Mouse (Mus musculus) urinary bladder, postnatal 14 days (tissue): ENCODE results near the gene Skap1.
"Not testable (repeated sequence)": the region's sequence is repeated elsewhere in the genome, so short reads cannot be mapped to it uniquely, and the experiment has no call there.

ENCODE experiments used
- DNase-seq: peaks from one replicate; pipeline ENCODE4 v3.0.0; 2021; ENCODE audit warnings: low spot score

The Skap1 gene

DNA sequence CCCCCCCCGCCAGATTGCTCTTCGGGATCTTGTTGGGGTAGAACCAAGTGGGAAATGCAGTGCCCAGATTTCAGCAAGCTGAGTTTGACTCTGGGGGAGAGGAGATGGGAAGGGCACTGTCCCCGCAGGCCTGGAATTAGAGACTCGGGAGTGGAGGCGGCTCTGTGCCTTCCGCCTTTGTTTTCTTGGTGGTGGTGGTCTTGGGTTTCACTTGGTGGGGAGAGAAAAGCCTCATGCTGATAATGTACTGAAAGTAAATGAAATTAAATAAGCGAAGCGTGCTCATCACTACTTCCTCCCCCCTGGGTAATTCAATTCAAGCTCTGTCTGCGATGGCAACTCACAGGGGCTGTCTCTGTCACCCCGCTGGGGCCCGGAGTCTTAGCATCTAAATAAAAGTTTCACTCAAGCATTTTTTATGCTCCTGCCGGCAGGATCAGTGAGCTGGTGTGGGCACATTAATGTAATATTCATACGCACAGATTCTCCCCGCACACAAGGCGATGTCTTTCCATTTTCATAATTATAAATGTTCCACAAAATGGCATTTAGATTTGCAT, 231.9 kb downstream of the Skap1 start:
- DNase-seq = no peak

DNA sequence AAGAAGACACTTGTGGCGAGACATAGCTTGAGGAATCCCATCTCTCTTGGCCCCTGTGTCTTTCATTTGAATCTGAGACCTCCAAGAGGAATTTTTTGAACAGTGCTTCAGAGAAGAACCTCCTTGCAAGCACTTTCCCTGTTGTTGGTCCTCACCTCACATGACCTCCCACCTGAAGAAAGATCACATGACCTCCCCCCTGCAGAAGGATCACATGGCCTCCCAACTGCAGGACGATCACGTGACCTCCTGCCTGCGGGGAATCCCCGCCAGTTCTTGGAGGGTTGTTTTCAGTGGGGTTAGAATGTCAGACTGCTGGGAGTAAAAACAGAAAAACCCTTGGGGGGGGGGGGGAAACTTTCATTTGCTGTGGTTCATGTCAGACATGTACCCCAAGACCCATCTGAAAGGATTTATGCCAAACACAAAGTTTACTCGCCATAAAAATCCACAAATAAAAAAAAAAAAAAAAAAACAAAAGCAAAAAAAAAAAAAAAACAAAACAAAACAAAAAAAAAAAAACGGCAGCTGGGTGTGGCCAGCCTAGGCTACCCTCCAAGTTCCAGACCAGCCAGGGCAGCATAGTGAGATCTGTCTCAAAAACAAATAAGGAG, 232.6 kb downstream of the Skap1 start:
- no peak for DNase-seq

DNA sequence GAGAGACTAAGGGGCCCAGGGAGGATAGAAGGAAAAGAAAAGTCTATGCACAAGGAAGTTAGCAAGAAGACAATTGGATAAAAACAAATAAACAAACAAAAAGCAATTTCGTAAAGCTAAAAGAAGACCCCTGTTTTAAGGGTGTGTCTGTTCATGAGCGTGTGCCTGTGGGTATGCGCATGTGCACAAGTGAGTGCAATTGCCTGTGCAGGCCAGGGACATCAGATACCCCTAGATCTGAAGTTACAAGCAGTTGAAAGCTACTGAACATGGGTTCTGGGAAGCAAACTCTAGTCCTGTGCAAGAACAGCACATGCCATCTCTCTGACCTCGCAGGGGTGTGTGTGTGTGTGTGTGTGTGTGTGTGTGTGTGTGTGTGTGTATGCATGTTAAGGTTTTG, 233.1 kb downstream of the Skap1 start:
- DNase-seq = no peak

DNA sequence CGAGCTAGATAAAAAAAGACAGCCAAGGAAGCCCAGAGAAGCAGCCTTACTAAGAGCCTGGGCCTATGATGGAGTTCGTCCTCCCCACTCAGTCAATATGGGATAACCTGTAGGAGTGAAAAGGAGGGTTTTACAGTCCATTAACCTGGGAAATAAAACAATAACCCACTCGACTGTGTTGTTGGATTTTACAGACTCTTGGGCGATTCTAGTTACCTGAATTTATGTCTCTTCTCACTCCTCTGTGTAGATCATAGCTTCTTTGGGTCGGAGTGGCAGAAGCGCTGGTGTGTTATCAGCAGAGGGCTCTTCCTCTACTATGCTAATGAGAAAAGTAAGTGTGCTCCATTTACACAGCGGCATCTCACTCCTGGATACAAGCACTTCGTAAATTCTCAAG, 239.4 kb downstream of the Skap1 start:
- DNase-seq = no peak

DNA sequence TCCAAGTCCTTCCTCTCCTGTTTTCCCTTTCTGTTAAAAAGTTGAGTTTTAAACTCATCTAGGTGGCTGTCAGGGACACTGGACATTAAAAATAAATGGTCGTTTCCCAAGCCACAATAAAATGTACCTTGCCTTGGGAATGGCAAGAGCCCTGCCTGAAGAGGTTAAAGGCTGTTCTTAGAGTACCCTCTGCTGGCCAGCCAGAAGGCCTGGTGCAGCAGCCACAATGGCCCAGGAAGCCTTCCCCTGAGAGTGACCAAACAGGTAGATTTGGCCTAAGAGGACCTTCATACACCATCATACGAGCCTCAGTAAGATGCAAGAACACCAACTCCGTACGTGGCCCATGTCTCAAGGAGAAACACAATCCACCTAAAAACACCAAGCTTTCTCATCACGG, 246.9 kb downstream of the Skap1 start:
- DNase-seq = no peak

DNA sequence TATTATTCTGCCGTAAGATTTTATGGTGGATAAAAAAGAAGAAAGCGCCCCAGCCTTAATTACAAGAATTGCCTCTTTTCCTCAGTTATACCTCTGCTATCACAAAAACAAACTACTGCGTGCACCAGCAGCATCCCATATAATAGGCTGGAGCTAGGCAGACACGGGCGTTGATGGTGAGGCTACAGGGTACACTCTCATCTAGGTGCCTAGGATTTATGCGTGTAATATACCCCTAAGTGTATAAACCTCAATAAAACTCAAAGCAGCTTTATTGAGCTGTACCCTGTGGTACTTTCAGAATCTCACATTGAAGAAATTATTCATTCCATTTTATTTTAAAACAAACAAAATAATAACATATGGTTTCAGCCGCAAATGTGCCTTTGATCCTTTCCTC, 247.3 kb downstream of the Skap1 start:
- DNase-seq = no peak

DNA sequence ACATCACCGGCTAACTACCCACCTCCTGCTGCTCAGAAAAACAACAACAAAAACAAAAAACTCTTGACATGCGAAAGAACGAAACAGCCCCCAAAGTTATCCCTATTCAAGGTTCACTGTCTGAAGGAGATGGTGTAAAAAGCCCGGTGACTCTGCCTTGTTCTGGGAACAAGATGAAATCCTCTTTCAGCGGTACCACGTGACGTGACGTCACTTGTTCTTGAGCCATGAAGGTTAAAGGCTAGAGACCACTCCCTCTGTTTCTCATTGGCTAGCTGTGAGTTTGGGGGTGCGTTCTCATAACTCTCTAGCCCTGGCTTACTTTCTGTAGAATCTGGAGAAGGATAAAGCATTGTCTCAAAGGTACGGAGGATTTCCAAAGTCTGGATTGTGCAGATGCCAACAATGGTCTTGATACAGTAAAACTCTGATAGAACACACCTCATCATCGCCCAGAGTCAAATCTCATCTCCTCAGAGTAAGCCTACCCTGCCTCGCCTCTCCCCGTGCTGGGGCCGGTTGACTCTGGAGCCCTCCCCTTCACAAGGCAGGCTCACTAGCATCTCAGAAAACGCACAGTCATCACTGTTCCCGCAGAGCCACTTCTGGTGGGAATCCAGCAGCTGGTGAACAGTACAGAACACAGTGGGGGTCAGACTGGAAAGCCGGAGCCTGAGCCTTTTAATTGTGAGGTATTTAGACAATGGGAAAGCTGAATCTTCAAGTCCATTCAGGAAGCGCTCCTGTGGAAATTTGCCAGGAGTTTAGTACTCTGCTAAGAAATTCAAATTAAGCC, 249.0 kb downstream of the Skap1 start:
- no peak for DNase-seq

DNA sequence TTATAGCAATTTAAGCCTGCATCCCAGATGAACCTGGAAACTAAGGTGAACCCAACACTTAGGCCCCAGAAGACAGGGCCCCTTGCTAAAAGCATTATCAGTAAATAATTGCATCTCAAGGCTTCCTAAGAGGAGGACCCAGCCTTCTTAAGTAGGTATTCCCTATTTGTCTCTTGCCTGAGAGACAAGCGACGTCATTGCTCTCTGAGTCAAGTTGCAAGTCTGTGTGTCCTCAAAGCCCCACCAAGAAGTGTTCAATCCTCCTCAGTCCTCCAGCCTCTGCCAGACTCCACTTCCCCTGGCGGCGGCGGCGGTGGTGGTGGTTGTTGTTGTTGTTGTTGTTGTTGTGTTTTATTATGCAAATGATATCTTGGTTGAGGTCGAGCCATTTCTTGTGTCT, 249.6 kb downstream of the Skap1 start:
- DNase-seq = no peak

DNA sequence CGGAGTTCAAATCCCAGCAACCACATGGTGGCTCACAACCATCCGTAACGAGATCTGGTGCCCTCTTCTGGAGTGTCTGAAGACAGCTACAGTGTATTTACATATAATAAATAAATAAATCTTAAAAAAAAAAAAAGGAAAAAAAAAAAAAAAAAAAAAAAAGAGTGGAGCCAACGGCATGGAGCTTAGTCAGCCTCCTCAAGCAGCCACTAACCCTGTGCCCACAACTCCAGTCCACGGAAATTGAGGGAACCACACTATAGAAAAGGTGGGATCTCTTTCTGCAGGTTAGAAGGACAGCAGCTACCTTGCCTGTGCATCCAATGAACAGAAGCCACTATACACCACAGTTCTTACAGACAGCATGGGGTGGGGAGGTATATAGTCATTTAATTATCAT, 250.8 kb downstream of the Skap1 start:
- not testable (repeated sequence) for DNase-seq

DNA sequence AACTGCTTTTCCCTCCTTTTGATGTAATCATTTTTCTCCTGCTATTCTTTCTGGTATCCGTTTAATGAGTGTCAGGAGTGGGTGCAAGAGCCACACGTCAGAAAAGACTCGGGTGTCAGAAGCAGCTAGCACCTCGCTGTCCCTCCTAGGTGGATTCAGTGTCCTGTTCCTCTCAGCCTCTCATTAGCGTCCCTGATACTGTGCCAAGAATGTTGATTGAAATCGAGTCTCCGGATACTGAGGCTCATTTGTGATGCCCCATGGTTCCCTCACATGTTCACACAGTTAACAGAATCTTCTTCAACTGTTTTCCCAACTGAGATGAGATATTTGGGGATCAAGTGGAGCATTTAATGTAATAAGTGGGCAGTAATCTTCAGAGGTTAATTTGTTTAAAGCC, 254.2 kb downstream of the Skap1 start:
- DNase-seq = no peak

DNA sequence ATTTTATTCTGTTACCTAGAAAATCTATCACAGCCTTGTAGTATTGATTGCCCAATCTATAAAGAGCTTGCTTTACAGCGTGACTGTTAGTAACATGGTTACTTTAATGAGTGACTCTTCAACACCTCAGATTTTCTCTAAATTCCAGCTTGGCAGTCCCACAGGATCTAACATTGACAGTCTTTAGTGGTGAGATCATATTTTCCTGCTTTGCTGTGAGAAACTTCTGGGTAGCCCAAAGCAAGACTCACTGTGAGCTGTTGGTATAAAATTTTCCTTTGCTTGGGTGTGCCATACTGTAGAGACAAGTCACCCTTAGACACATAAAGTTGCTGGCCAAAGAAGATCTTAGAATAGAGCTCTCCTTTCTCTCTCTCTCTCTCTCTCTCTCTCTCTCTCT, 261.4 kb downstream of the Skap1 start:
- no peak for DNase-seq

DNA sequence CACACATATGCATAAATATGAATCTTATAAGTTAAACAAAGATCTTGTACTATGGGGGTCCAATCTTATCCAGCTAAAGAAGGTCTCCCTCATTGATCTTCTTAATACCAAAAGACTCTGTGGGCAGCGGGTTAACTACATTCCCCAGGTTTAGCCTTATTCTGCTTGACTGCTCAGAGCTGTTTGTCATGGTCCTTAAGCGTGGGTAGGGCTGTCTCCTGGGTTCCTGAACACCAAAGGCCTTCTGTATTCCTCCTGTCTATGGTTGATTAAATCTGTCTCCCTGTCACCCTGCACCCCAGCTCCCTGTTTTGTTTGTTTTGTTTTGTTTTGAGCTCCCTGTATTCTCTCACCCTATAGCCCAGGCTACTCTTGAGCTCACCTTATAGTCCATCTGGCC, 264.2 kb downstream of the Skap1 start:
- DNase-seq = no peak

DNA sequence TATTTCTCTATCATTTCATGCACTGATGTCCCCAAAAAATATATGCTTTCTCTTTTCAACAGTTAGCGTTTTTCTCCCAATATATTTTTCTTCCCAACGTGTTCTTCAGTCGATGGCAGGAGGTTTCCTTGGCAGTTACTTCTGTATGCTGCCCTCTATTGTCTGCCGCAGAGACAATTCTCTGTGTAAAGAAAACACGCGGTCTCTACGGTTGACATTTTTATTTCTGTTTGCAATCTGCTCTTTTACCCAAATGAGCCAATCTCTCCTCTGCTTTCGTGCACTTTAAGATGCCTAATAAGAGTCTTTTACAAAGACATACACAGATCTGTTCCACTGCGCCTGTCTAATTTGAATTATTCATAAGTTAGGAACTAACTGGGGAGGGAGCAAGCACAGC, 265.1 kb downstream of the Skap1 start:
- DNase-seq = no peak

DNA sequence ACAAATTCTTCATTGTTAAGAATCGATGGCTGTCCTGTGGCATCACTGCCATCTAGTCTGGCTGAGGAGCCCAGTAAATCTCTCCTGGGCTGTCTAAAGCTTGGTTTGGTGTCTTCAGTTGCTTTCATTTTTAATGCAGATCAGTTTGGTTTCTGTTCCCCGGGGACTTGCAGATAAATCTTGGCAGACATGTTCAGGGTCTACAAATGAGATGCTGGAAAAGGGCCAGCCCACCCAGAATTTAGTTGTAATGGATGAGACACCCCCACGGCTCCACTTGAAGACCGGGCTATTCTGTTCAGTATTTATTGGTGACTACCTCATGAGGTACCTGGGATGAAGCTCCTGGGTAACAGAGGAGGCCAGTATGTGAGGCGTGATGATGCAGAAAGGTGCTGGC, 265.9 kb downstream of the Skap1 start:
- no peak for DNase-seq

DNA sequence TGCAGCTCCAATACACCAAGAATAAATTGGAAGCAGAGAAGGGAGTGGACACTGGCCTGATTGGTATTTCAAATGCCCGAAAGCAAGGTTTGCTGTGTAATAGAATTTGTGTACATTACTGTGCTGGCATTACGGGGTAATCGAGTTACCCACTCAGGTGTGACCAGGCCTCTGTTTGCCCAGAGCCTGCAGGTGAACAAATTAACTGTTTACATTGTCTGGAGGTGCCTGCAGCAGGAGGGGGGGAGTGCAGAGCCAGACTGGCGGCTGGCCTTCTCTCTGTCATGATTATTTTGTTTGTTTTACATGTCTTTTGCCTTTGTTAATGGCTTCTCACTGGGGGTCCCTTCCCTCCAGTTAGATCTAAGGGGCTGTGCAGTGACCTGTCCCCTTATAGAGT, 268.3 kb downstream of the Skap1 start:
- no peak for DNase-seq

DNA sequence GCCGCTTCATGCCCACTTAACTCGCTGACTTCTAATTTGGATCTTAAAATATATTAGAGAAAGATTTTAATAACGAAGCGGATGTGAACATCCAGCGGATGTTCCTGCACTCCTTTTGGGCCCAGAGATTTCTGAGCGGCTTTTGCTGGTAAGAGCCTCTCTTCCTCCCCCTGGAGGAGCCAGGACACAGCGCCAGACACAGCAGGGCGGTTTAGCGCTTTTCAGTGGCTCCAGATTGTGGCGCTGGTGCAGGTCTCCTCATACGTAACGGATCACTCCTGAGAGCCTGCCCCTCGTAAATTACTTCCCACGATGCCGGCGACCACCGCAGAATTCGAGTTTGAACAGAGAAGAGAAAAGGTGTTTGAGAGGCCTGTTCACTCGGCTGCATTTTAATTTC, 271.5 kb downstream of the Skap1 start:
- DNase-seq = peak; percentile 53

DNA sequence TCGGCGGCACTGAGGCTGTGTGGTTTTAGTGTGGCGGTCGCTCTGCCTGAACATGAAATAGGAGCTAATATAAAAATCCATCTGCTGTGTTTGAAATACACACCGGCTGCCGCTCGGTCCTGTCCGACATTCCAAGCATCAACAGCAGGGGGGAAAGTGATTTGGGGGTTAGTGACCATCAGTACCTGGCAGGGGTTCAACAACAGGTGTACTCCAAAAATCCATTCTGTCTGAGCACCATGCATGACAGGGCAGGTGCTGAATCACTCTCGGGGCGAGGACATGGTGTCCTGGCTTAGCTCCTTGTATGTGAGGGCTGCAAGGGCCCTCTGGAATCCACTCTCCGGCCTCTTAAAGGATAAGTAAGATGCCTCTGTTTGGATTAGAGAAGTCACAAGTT, 272.0 kb downstream of the Skap1 start:
- DNase-seq = no peak

DNA sequence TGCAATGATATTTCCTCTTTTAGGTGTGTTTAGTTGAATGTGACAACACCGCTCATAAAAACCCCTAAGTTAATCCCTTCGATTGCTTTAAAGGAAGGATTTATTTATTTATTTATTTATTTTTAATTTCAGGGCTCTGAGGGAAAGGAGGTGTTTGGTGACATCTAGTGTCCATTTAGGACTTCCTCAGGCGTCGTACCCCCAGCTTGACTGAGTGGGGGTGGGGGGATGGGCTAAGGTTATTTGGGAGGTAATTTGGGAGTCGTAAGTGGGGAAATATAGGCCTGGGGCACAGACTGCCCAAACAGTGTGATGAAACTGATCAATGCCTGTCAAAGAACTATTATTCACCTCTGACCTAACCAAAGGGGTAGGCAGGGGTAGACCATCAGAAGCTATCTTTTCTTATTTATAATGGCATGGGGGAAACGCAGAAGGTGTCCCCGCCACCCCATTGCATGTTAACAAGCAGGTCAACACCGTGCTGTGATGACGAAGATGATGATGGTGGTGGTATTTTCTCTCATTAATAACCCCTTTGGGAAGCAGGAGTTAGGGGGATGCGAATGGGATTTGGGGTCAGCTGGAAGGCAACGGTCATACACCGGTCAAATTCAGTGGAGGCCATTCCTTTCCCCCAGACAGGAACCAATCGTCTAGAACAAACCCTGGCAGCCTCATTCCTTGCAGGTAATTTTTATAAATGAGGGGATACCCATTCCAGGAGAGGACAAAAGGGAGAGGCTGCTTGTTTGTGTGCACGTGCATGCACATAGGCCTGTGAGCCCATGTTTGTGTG, 273.5 kb downstream of the Skap1 start:
- DNase-seq = no peak

DNA sequence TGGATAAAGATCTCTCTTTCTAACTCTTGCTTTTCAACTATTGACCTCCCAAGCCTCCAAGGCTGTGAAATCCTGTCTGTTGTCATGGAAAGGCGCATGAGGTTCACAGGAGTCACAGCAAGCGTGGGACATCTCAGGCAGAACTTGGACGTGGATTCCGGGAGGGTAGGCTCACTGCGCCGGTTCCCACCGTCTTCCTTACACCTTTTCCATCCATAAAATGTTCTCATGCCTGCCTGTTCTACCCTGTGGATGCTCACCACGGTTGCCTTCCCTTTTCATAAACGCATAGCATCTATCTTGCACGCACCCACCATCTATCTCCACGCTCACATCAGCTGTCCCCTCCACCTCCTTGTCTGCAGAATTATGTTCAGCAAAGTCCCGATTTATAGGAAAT, 276.4 kb downstream of the Skap1 start:
- no peak for DNase-seq

DNA sequence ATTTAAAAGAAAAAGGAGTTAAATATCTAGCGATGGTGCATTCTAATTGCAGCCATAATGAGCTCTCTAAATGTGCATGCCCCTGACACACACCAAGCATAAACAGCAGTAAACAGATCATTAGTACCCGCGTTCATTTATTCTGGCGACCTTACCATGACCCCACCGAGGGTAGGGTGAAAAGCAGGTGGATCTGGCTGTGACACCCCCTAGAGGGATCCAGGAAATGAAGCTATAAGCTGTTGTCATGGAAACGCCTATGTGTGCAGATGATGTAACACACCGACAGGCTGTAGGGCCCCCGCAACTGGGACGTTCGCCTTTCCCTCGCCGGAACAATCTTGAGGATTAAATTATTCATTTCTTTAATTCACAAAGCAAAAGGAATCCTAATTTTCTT, 277.6 kb downstream of the Skap1 start:
- DNase-seq = no peak

DNA sequence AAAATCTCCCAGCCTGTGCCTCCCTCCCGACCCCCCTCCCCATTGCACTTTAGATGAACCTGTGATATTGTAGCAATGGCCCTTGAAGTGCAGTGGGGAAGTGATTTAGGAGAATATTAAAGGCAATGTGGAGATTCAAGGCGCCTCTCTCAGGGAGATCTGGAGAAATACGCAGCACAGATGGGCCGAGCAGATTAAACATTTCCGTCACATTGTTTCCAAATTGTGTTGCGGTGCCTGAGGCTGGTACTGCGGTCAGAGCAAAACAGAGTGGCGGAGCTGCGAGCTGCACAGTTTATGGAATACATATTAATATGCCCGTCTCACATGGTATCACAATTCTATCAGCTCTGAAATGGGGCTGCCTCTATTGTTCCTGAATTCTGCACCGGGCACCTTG, 278.6 kb downstream of the Skap1 start:
- DNase-seq = no peak

DNA sequence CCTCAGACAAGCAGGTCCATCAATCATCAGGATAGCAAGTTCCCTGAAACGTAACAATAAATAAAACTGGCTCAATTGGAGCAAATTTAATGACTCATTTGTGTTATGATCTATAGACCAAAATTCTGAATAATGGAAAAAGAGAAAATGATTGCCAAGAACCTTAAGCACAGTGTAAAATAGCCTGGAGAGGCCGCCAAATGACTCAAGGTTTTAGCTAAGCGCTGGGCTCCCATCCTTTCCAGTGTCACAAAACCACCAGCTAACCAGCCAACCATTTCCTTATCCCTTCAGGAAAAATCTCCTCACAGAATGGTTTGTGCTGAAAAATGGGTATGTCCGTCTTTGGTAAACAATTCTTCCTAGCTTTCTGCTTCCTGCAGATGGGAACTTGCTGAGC, 279.5 kb downstream of the Skap1 start:
- DNase-seq = no peak

DNA sequence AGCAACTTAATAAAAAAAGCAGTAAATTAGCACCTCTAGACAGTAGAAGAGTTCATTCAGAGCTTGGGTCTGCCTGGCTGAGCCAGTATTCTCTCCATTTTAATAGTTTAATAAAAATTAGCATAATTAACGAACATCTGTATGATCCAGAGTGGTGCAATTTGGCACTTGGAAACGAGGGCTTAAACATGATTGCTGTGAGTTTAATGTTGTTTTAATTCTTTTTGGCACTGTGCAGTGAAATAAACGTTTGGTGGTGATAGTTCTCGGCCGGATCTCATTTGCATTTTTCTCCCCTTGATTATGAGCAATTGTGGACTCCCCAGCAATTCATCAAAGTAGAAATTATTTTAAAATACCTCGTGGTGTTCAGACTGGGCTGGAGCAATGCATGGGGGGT, 282.3 kb downstream of the Skap1 start:
- no peak for DNase-seq
